Mouse (Mus musculus) lung, postnatal 4 days (tissue): ENCODE measurements around the gene Gm10570.

Source experiments
- DNase-seq, 2 experiments: peaks; one replicate each; pipeline ENCODE4 v3.0.0; 2021

Gm10570 gene

DNA sequence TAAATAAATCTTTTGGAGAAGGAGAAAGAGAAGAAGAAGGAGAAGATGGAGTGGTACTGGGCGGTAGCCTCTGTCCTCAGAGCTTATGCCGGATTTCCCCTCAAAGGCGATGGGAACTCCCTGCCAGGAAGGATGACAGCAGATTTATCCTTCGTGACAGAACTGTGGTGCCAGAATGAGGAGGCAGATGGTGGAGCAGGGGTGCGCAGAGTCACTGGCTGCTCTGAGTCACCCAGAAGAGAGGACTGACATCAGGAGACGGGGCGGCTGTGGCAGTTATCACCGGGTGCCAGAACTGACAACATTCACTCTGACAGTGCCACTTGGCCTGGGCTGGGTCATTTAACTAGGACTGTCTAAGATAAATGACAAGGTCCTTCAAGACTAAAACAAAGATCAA, 38.4 kb downstream of the Gm10570 start:
- no peak for DNase-seq

DNA sequence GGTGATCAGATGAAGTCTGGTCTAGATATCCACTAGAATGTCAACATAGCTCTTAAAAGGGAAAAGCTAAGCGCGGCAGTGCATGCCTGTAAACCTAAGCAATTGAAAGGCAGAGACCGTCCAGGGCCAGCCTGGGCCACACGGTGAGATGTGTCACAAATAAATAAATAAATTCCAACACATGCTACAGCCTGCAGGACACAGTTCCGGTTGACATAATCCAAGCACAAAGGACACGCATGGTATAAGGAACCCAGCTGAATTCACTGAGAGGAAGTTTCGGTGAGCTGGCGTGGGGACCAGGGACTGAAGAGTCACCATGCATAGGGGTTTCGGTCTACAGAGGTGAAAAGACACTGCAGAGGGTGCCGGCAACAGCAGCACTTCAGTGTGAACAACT, 39.7 kb downstream of the Gm10570 start:
- DNase-seq = no peak

DNA sequence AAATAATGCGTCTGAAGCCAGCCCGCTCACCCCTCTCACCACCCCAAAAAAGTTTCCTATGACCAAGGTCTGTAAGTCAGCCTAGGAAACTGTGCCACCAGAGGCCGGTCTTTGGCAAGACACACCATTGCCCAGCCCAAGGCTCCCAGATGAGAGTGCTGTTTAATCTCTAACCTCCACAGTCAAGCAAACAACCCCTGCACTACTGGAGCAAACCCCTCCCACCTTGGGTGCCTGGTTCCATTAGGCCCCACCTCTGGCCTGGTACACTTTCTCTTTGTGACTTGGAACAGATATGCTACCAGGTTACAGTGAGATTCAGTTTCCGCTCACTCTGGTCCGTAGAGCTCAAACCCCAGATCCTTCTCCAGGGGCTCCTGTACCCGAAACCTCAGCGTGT, 41.4 kb downstream of the Gm10570 start:
- DNase-seq = peak in 1 of 2 experiments; percentile 43

DNA sequence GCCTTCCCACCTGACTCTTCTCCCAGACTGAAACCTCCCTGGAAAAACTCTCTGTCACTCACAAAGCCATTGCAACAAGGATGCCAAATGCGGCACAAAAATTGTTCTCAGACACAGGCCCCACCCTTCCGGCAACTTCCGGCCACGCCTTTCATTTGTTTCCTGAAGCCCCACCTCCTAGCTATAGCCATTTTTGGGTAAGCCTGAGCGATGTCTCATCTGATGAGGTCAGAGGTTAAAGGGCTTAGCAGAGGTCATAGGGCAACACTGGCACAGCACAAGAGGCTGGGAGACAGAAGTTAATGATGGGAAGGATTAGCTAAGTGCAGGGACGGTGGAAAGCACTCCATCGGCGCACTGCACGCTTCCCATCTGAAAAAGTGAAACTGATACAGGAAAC, 41.9 kb downstream of the Gm10570 start:
- DNase-seq = no peak

DNA sequence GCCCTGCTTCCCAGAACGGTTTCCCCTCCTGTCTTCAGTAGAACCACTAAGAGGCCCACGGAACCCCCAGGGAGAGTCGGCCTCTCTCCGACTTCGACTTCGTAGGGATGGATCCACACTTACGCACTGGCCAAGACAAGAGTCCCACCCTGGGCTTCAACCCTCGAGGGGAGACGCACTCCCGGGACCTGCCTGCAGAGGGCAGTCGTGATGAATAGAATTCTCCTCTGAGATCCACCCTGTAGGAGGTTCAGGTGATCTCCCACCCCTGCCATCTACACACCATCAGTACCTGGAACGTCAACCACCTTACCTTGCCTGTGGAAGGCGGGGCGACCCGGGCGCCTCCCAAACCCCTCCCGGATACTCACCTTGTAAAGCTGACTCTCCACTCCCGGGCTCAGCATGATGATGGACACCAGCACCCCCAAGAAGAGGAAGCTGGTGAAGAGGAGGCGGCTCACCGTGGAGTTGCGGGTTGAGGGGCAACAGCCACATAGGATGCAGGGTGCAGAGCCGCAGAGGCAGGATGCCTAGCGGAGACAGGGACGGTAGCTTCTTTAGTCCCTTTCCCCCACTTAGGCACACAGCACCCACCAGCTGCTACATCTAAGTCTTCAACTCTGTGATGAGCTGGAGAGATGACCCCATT, 43.6 kb downstream of the Gm10570 start:
- peak; percentile 52 to 73 for DNase-seq

DNA sequence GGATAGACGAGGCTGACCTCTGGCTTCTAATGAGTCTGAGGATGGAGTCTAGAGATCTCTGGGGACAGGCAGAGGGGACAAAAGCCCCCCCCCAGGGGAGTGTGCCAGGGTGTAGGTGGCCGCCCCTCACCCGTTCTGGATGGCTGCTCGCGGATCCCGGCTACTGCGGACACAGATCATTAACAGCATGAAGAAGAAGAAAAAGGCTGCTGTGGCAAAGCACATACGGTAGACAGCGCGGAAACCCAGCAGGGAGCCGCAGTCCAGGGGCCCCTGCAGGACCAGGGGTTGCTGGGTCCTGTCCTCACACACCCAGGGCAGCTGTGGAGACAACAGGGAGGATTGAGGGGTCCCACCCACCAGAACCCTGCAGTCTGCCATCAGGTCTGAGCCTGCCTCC, 44.3 kb downstream of the Gm10570 start:
- no peak for DNase-seq

DNA sequence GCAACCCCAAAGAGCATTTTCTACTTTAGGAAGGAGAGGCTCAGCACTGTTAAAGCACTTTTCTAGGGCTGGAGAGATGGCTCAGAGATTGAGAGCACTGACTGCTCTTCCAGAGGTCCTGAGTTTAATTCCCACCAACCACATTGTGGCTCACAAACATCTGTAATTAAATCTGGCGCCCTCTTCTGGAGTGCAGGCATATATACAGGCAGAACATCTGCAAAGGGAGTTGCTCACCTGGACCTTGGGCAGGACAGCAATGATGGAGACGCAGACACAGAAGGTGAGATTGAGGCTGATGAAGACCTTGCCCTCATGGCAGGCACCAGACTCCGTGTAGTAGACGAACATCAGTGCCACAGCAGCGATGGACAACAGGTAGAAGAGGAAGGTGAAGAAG, 48.1 kb downstream of the Gm10570 start:
- no peak for DNase-seq
